Mouse (Mus musculus) adrenal gland, adult 2 months (tissue): Measurements from ENCODE around the gene Cdh18. TPM values are rescaled to one million over a fixed set of nuclear protein-coding genes. Genes with fewer than 3 reads are reported as not detected.
"Not testable (repeated sequence)": the region's sequence is repeated elsewhere in the genome, so short reads cannot be mapped to it uniquely, and the experiment has no call there.

Experiments used
- DNase-seq: peaks from one replicate; pipeline ENCODE4 v3.0.0; 2021
- polyA plus RNA-seq: library from polyadenylated mRNA; depleted of rRNA; stranded (reverse); fragments of >200 nt; gene quantifications from 2 replicates; pipeline ENCODE4 v1.2.3, GENCODE M21; 2012
- total RNA-seq, 2 experiments: library from RNA; stranded (reverse); gene quantifications; 2 replicates each; pipeline ENCODE4 v1.2.3; 2021

Gene Cdh18
- total and polyA plus RNA-seq, 3 experiments = 0.11 to 1.9 (median 1.7) TPM

- no peak for DNase-seq
These were observed 398.4 kb downstream of the Cdh18 start for GRCm38 (mm10) chr15:22947234-22947633.

DNA sequence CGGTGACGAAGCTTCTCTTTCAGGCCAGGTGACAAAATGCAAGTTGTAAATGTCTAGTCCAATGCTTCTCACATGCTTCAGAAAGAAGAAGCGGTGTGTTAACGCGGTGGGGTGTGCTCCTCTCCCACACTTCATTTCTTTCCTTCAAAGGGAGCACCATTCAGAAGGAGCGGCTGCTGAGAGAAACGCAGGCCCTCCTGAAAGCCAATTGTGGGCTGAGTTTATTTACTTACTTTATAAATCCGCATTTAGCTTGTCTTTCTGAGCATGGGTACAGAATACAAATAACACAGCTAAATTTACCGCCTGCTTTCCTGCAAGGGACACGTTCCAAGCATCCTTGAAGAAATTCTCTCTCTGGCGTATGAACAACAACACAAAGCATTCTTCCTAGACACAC lies 420.6 kb downstream of the Cdh18 start:
- DNase-seq = no peak

DNA sequence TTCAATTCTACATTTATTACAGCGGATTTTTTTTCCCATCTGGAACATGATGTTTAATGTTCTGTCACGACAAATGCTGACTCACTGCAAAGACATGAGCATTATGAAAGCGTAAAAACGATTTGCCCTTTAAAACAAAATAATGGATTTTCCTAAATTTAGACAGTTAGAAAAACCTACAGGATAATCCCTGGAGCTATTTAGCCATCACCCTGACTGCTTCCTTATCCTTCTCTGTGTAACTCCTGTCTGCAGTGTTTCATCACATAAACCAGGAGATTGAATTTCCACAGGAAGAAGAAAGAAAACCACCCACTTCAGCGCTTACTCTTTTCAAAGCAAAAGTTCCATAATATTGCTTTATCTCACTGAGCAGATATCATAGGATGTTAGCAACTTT lies 431.3 kb downstream of the Cdh18 start:
- DNase-seq = no peak

DNA sequence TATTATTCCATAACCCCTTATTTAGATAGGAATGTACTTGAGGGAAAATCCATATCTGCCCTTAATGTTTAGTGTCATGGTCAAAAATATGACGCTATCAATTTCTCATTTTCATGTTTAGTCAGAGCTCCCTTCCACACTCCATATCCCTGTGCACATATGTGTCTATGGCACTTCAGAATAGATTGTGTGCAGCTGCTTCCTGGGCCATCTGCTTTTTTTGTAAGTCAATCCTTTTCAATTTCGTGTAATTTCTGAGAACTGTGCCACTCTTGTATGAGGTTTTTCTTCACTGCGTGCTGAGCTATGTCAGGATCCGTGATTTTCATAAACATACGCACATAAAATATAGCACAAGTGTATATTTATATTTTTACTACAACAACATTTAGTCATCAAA lies 435.8 kb downstream of the Cdh18 start:
- DNase-seq = no peak

GRCm38 (mm10) chr15:23016680-23017079 lies 467.9 kb downstream of the Cdh18 start:
- no peak for DNase-seq

- DNase-seq = no peak
These were observed 472.3 kb downstream of the Cdh18 start for GRCm38 (mm10) chr15:23021151-23021550.

DNA sequence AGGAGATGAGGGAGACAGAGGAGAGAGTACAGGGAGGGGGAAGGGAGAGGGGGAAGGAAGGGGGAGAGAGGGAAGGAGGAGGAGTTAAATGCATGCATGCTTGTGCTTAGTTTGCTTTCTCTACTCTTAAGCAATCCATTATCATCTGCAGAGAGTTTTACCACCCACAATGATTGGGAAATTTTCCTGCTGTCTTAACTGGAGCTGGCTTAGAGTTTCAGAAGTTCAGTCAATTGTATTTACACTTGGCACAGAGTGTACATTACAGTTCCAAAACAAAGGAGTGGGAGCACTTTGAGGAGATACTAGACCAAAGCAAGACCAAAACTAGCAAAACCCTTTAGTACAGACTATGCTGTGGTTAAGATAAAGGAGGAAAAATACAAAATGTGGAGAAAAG lies 473.8 kb downstream of the Cdh18 start:
- no peak for DNase-seq

GRCm38 (mm10) chr15:23035551-23036207 lies 486.9 kb downstream of the Cdh18 start:
- no peak for DNase-seq

DNA sequence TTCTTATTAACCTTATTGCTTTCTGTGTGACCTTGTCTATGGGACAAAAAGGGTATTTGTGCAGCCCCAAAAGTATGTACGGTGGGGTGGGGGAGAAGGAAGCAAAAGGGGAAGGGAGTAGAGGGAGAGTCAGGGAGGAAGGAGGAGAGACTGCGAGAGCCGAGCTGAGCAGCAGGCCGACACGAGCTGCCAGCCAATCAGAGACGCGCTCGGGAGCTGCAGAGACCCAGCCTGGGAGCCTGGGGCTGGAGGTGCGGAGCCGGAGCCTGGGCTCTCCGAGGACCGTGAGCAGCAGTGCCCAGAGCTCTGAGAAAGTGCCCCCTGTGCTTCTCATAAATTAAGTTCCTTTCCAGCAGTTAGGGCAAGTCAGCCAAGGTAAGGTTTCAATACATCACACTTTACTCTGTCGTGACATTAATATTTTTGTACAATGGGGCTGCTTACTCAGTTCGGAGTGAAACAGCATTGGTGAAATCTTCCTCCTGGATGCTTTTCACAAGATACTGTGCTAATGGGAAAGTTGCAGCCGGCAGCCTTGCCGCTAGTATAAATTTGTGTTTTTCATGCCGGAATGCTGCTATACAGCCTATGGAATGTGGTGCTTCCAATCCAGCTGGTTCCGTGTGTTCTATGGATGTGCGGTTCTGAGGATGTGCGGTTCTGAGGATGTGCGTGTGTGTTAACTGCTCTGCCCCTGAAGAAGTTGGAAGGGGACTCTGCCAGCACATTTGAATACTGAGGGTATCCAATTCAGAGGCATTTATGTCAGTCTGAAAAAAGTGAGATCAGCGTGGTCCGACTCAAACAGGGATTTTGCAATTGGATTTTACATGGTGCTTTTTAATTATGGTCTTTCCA lies 487.6 kb downstream of the Cdh18 start:
- peak; percentile 36 for DNase-seq

GRCm38 (mm10) chr15:23037561-23037960 lies 488.7 kb downstream of the Cdh18 start:
- no peak for DNase-seq

GRCm38 (mm10) chr15:23046127-23046785 lies 497.4 kb downstream of the Cdh18 start:
- no peak for DNase-seq

DNA sequence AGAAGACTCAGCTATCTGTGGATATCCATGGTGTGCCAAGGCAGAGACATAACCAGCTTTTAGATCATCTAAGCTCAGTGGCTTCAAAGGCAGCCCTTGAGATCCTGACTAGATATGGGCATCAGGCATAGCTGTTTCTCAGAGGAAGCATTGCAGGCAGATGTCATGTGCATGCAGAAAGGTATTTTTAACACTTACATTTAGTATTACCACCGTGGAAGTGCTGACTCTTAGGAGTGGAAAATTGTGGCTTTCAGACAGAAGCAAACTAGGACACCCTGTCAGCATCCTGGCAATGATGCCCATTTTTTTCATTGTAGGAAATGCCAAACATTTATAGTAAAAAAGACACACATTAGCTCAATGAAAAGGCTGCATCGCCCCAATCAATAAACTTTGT lies 503.2 kb downstream of the Cdh18 start:
- DNase-seq = no peak

DNA sequence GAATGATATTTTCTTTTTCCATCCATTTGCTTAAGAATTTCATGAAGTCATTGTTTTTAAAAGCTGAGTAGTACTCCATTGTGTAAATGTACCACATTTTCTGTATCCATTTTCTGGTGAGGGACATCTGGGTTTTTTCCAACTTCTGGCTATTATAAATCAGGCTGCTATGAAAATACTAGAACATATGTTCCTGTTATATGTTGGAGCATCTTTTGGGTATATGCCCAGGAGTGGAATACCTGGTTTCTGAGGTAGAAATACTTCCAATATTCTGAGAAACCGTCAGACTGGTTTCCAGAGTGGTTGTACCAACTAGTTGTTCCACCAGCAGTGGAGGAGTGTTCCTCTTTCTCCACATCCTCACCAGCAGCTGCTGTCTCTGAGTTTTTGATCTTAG lies 536.5 kb downstream of the Cdh18 start:
- not testable (repeated sequence) for DNase-seq

GRCm38 (mm10) chr15:23087535-23087934 lies 538.7 kb downstream of the Cdh18 start:
- no peak for DNase-seq

DNA sequence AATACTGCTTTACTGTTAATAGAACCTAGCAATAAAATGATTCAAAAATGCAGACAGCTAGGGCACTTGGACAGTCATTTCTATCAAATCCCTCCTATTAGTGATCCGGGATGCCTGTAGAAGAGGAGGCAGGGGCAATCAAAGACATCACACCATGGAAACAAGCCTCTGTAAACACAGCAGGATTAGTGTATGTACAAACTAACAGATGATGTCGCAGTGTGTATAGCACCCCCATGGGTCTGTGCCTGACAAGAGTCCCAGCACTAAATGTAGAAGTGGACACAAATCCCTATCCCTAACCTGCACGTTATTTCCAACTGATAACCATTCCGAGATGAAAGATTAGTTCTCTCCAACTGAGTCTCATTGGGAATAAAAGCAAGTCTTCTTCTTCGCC lies 547.8 kb downstream of the Cdh18 start:
- DNase-seq = no peak

DNA sequence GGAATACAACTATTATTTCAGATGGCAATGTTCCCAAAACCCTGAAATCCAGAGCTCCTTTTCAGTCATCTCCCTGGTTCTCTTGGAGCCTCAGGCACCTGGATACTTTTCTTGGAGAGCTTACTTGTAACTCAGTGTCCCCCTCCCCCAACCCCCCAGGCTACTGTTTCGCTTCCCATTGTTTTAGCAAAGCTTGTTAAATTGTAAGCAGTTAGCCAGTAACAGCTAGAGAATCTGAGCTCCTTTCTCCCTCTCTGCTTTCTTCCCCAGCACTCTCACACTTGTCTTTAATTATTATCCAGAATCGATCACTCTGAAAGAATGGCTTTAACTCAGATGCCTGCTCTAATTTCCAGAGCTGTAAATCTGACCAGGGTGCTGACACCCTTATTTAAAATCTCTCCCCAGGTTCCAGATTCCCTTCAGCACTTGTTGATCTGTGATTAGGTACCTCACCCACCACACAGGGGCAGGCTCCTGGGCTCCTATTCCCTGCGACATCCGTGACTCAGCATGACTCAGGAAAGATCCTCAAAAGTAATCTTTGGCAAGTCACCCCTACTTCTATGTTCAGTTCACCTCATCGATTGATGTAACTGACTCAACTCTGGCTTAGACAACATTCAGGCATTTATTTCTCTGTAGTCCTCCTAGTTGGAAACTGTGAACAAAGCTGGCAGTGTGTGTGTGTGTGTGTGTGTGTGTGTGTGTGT lies 556.0 kb downstream of the Cdh18 start:
- no peak for DNase-seq

- DNase-seq = no peak
These were observed 586.3 kb downstream of the Cdh18 start for GRCm38 (mm10) chr15:23134950-23135715.

DNA sequence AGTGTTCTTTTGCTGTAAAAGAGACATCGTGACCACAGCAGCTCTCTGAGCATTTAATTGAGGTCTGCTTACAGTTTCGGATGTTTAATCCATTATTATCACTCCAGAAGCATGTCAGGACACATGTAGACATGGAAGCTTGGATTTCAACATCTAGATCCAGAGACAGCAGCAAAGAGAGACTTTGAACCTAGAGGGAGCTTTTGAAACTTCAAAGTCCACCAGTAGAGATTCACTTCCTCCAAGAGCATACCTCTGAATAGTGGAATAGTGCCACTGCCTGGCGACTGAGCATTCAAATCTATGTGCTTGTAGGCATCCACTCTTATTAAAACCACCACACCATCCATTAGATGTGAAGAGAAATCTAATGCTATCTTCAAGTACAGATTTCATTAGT lies 588.1 kb downstream of the Cdh18 start:
- no peak for DNase-seq

- DNase-seq = not testable (repeated sequence)
These were observed 594.1 kb downstream of the Cdh18 start for GRCm38 (mm10) chr15:23142907-23143306.

GRCm38 (mm10) chr15:23155883-23156282 lies 607.1 kb downstream of the Cdh18 start:
- DNase-seq = no peak

DNA sequence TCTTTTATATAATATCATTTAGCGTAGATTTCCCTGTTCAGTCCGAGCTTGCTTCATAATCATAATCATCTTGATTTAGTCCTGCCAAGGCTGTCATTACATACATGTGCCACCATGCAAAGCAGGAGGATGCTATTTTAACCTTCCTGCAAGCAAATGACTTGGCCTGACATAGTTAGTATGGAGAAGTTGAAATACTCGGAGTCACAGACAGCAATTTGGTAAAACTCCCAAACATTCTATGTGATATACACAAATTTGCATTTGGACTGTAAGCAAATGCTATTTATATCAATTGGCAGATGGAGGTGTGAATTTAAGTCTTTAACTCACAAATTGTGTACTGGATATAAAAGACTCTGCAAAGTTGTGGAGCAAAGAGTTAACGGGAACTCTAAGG lies 616.0 kb downstream of the Cdh18 start:
- DNase-seq = no peak

DNA sequence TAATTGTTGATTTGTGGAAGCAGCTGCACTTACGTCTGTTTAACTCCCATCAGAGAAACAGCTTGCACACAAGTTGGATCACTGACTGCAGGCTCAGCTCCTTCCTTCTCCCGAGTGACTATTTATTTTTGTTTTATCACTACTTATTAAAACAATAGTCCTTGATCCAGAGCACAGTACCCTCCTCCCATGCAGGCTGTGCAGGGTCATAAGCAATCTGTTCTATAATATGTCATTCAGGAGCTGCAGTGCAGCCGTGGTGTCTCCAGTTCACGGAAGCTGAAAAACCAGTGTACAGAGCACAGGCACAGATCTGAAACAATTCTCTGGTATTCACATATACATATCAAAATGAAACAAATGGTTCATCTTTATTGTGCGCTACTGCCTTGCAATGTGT lies 625.8 kb downstream of the Cdh18 start:
- no peak for DNase-seq
